Mouse (Mus musculus): ENCODE measurements around the gene Sec14l3.

Sec14l3 gene

GRCm38 (mm10) chr11:4060866-4061575 lies 3.6 kb upstream of the Sec14l3 start:
- CTCF ChIA-PET = interaction anchor here (0.6 kb wide), 1 partner anchor 266 kb away, joined by 3 read pairs; no protein-coding TSS in a partner anchor

GRCm38 (mm10) chr11:4062523-4062922 lies 2.1 kb upstream of the Sec14l3 start:
- CTCF ChIA-PET = no interaction called here

- CTCF ChIA-PET = no interaction called here
Observed at GRCm38 (mm10) chr11:4062981-4063380, 1.7 kb upstream of the Sec14l3 start.

DNA sequence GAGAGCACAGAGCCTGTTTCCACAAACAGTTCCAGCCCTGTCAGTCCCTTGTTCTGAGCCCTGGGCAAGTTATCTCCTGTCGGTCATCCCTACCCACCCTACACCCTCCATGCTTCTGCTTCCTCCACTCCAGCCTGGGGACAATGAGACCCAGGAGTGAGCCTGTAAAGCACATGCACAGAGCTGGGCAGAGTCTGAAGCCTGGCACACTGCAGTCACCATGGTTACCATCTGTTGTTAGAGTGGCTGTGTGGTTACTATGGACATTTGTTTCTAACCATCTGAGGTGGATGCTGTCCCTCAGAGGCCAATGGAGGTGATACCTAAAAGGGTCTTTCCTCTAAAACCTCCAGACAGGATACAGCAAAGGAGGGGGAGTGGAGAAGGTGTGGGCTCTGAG lies 5.0 kb downstream of the Sec14l3 start:
- CTCF ChIA-PET = no interaction called here

- CTCF ChIA-PET = no interaction called here
Observed at GRCm38 (mm10) chr11:4076633-4077032, 12.0 kb downstream of the Sec14l3 start.

GRCm38 (mm10) chr11:4078267-4078933 lies 13.8 kb downstream of the Sec14l3 start:
- CTCF ChIA-PET = interaction anchor here (0.7 kb wide), 1 partner anchor 42 kb away, joined by 4 read pairs; no protein-coding TSS in a partner anchor

GRCm38 (mm10) chr11:4080219-4080618 lies 15.6 kb downstream of the Sec14l3 start:
- CTCF ChIA-PET = interaction anchor here (0.6 to 1.0 kb wide), 2 partner anchors 16 to 829 kb away, joined by 3 to 16 read pairs; no protein-coding TSS in a partner anchor

GRCm38 (mm10) chr11:4083316-4084078 lies 18.9 kb downstream of the Sec14l3 start:
- CTCF ChIA-PET = interaction anchor here (0.6 kb wide), 1 partner anchor 26 kb away, joined by 3 read pairs; no protein-coding TSS in a partner anchor

GRCm38 (mm10) chr11:4086246-4086645 lies 21.6 kb downstream of the Sec14l3 start:
- CTCF ChIA-PET = no interaction called here

DNA sequence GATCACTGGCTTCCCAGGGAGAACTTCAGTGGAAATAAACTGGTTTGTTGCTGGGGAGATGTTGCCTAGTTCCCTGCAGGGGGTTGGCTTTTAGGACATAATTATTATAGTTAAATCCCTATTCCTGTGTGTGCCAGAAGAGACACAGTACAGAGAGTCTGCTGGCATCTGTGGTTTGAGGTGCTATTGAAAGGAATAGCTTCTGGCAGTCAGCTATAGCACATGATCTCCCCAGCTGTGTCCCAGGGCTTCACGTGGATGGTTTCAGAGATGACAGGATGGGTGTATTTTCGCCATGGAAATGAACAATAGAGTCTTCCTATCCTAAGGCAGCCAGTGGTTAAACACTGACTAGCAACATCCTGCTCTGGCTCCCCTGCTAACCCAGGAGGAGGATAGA lies 22.6 kb downstream of the Sec14l3 start:
- CTCF ChIA-PET = no interaction called here

DNA sequence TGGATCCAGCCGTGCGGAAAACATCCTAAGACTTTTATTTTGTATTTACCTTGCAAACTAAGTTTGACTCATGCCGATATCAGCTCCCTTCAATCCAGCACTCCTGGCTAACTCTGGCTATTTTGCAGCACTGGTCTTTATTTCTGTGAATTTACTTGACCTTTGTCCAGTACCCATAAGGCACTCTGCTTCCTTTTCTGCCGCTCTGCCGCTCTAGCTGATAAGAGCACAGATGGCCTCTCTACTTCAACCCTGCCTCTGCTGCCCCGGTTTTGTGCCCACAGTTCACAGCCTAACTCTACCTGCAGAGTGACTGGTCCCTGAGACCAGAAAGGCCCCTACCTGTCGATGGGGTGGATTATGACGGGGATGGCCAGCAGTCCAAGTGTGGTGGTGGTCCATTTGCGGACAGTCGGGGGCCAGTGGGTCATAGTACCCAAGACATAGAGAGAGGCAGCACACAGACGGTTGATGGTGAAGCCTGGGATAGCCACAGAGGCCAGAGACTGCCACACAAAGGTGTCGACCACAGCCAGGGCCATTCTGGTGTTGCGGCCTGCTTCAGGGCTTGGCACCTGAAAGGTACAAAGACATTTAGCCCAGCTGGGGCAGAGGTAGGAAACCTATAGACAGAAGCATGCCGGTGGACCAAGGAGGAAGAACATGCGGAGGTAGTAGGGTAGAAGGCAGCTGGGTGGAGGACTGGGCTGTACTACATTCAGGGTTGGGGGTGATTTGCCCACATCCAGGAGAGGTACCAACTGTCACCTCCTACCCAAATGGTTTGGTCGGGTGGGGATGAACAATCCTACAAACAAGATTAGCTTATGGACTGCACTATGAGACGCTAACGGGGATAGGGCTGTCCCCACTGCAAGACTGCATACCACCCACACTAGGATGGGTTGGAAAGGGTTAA lies 29.1 kb downstream of the Sec14l3 start:
- CTCF ChIA-PET = interaction anchor here (0.9 kb wide), 2 partner anchors 30 to 69 kb away, joined by 3 to 5 read pairs; partner anchors contain the start of gene Sec14l2

DNA sequence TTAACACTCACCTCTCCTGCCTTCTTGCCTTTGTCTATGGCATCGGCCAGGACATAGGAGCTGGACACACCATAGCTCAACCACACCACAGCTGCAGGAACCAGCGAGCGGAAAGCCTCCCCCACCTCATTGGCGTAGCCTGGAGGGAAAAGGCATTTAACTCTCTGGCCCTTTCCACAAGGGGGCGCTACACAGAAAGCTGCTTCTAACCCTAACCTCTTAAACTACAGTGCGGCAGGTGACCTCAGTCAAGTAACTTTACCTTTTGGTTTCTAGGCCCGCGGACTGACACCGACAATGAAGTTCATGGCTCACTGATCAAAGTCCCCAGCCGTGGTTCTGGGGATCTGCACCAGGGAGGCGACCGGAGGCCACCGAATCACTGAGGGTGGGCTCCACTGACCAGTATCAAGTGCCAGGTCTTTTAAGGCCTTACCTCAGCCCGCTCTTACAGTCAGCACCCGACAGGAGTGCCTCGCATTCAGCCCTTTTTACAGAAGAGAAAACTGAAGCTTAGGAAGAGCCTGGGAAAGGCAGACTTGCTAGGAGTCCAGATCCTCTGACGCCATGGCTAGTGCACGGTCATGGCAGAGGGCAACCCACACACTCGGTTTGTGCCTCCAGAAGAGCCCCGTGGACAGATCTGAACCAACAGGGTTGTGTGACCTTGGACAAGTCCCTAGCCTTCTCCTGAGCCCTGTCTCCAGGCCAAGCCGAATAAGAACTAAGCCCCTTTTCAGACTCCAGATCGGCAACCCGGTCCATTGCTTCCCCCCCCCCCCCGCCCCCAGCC lies 29.9 kb downstream of the Sec14l3 start:
- CTCF ChIA-PET = interaction anchor here (0.9 kb wide), 1 partner anchor 29 kb away, joined by 3 read pairs; the partner anchor contains the start of gene Sec14l2

- CTCF ChIA-PET = interaction anchor here (0.5 to 1.0 kb wide), 3 partner anchors 15 to 107 kb away, joined by 3 to 4 read pairs (median 4); partner anchors contain the start of gene Rnf215
Observed at GRCm38 (mm10) chr11:4095171-4096053, 30.8 kb downstream of the Sec14l3 start, which contains the start of gene Mtfp1. TSS of gene Mtfp1 (minus strand) at chr11:4095445.

DNA sequence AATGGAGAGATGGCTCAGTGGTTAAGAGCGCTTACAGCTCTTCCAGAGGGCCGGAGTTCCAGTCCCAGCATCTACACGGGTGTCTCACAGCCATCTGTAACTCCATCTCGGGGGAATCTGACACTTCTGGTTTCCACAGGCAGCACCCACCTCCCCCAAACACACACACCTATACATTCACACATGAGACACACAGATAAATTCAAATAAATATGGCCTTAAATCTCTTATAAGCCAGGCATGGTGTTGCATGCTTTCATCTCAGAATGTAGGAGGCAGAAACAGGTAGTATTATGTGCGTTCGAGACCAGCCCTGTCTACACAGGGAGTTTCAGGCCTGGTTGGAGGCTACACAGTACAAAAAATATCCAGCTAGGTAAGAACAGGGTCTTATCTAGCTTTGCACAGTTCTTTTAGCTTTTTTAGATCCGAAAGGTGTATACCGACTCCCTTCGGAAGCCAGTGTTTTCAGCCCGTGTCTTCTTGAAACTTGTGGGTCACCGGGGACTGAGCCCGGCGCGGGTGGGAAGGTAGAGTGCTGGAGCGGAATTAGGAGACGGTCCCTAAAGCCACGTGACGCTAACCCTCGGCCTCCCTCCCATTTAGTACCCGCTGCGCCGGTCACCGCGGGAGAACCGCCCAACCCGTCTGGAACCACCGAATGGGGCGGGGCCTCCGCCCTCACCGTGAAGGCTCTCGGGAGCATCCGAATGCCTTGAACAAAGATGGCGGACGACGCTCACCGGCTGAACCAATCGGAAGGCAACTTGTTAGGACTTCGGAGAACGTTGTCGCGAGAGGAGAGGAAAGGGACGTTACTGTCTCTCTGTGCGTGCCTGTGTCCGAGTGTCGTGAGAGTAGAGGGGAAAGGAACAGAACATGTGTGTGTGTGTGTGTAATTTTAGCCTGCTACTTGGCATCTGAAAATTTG lies 31.7 kb downstream of the Sec14l3 start:
- CTCF ChIA-PET = interaction anchor here (0.5 to 1.0 kb wide), 3 partner anchors 16 to 108 kb away, joined by 3 to 4 read pairs (median 4); partner anchors contain the start of gene Rnf215

GRCm38 (mm10) chr11:4097091-4097621 lies 32.5 kb downstream of the Sec14l3 start:
- CTCF ChIA-PET = interaction anchor here (0.8 kb wide), 1 partner anchor 27 kb away, joined by 3 read pairs; no protein-coding TSS in a partner anchor

DNA sequence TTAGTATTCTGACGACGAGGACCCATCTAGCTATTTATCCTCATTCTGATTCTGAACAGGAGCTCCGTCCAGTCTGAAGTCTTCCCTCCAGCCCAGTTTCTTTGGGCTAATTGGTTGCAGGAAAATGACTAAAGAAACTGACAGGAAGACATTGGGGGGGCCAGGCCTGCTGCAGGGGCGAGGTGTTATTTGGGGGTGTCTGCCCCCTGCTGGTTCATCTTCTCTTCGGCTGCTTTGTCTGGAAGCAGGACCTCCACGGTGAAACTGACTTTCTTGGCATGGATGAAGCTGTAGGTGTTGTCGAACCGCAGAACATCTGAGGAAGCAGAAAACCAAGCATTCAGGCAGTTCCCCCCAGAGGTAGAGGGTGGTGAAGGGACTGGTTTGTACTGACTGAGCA lies 33.5 kb downstream of the Sec14l3 start:
- CTCF ChIA-PET = interaction anchor here (0.8 kb wide), 1 partner anchor 28 kb away, joined by 3 read pairs; no protein-coding TSS in a partner anchor

GRCm38 (mm10) chr11:4098816-4099215 lies 34.2 kb downstream of the Sec14l3 start:
- CTCF ChIA-PET = interaction anchor here (0.6 kb wide), 1 partner anchor 796 kb away, joined by 4 read pairs; no protein-coding TSS in a partner anchor

All from spleen, embryonic (tissue).